Mouse (Mus musculus) G1E (cell line): ENCODE results near the gene Nup35.

Source experiments
- CTCF ChIP-seq: IDR thresholded peaks from 2 replicates; pipeline ENCODE4 v1.5.1; 2012; ENCODE audit warnings: low read depth, low read length, inconsistent platforms, mixed read lengths
- GATA1 ChIP-seq: IDR thresholded peaks from 2 replicates; pipeline ENCODE4 v1.6.1; 2012; ENCODE audit warnings: borderline replicate concordance, low read length, inconsistent platforms, mixed read lengths

DNA sequence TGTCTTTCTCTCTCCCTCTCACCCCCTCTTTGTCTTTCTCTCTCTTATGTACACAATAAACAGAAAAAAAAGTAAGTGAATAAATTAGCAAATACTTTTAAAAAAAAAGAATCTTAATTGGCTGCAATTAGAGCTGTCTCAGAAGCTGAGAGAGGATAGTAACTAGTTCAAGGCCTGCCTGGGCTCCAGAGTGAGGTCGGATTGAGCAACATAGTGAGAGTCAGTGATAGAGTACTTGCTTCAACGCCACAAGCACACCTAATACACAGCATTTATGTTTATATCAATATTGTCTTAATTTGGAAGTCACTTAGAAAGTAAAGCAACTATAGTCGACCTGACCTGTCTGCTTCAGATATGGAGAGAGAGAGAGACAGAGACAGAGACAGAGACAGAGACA, 2.0 kb downstream of the Nup35 start:
- TF ChIP-seq CTCF (no peak), GATA1 (no peak)
